Mouse (Mus musculus): ENCODE measurements around the gene St3gal6.

DNA sequence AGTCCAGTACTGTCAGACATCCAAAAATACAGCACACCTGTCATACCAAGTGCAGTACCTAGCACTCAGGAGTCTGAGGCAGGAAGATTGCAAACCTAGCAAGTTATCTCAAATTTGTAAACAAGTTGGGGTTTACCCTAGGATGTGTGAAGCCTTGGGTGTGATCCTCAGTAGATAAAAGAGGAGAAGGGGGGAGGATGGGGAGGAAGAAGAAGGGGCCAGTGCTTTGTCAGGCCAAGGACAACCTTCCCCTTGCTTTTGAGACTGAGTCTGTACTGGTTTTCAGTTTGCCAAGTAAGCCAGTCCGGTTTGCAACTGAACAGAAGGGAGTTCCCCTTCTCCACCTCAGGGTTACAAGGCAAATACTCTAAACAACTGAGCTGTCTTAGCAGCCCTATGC lies 22.1 kb upstream of the St3gal6 start:
- TF ChIP-seq CTCF (IDR thresholded peaks at IDR 0.05; ENCODE audit: extremely low read depth, insufficient read depth, insufficient read length, insufficient replicate concordance): no peak
- TF ChIP-seq POLR2A (IDR thresholded peaks at IDR 0.05; ENCODE audit: low read depth, low read length): no peak
